Mouse (Mus musculus): ENCODE measurements at regions not wholly inside any gene's neighbourhood (a gene's known extent, or its start where the extent isn't known, plus 50 kb on each side); places are given as distances from the start of the nearest gene placed in this dataset.
A peak's percentile ranks its signal among the peaks of the same experiment; 100 is the strongest.

GRCm38 (mm10) chr14:31899906-31900305 lies 69.5 kb upstream of the Ankrd28 start:
- H3K4me3 ChIP-seq (ENCODE audit: insufficient read depth in 1 of 2, low read depth in 1 of 2, low read length in 2 of 2, poor library complexity in 1 of 2, severe bottlenecking in 1 of 2): peak overlapping the region in 1 of 2 experiments; percentile 21; a peak in 1 of 4 replicates
- TF ChIP-seq HCFC1 (IDR thresholded peaks at IDR 0.05; ENCODE audit: borderline replicate concordance, insufficient read depth, low read length) (no peak), ZC3H11A (IDR thresholded peaks at IDR 0.05; ENCODE audit: borderline replicate concordance, low read depth, low read length) (no peak), CHD2 (IDR thresholded peaks at IDR 0.05; ENCODE audit: low read depth, low read length) (0 out of 2 replicates have a peak, but pooled peaks have one; percentile 43), MAFK (IDR thresholded peaks at IDR 0.05; ENCODE audit: insufficient read depth, low read depth, low read length) (no peak), ZNF384 (IDR thresholded peaks at IDR 0.05; ENCODE audit: low read depth, low read length) (no peak)
- DNase-seq (ENCODE audit: low read depth, low spot score): peak; percentile 62
- no peak overlapping the region; the same call in 1 of the 2 replicates for H3K27ac ChIP-seq (ENCODE audit: insufficient read depth, low read depth, low read length, poor library complexity, severe bottlenecking)
- in situ Hi-C loops (cut with MboI; ENCODE audit: low sequenced_read_pairs in 2 of 2, unreplicated experiment in 2 of 2): no loop called here
- no peak overlapping the region for H3K9ac ChIP-seq (ENCODE audit: insufficient read depth, low read depth, low read length, poor library complexity, severe bottlenecking)
- no peaks in the 10 kb centered on the region for H3K36me3 ChIP-seq (ENCODE audit: control insufficient read depth, insufficient read depth, low read length, poor library complexity, severe bottlenecking)
- peaks cover 12 to 15% of the 10 kb centered on the region in 2 experiments; a peak in 3 of 4 replicates for H3K4me1 ChIP-seq (ENCODE audit: control insufficient read depth in 2 of 2, insufficient read depth in 2 of 2, low read length in 2 of 2, poor library complexity in 1 of 2)
- H3K9me3 ChIP-seq (ENCODE audit: control insufficient read depth, insufficient read depth, low read depth, low read length): no peaks in the 10 kb centered on the region

- DNase-seq (ENCODE audit: low read depth, low spot score): no peak
- peaks cover 12 to 15% of the 10 kb centered on the region in 2 experiments; a peak in 3 of 4 replicates for H3K4me1 ChIP-seq (ENCODE audit: control insufficient read depth in 2 of 2, insufficient read depth in 2 of 2, low read length in 2 of 2, poor library complexity in 1 of 2)
- H3K36me3 ChIP-seq (ENCODE audit: control insufficient read depth, insufficient read depth, low read length, poor library complexity, severe bottlenecking): no peaks in the 10 kb centered on the region
- no peak overlapping the region for H3K4me3 ChIP-seq (ENCODE audit: insufficient read depth in 1 of 2, low read depth in 1 of 2, low read length in 2 of 2, poor library complexity in 1 of 2, severe bottlenecking in 1 of 2)
- no peaks in the 10 kb centered on the region for H3K9me3 ChIP-seq (ENCODE audit: control insufficient read depth, insufficient read depth, low read depth, low read length)
- in situ Hi-C loops (cut with MboI; ENCODE audit: low sequenced_read_pairs in 2 of 2, unreplicated experiment in 2 of 2): no loop called here
- H3K27ac ChIP-seq (ENCODE audit: insufficient read depth, low read depth, low read length, poor library complexity, severe bottlenecking): no peak overlapping the region
- TF ChIP-seq MAFK (IDR thresholded peaks at IDR 0.05; ENCODE audit: insufficient read depth, low read depth, low read length) (no peak), HCFC1 (IDR thresholded peaks at IDR 0.05; ENCODE audit: borderline replicate concordance, insufficient read depth, low read length) (no peak), ZNF384 (IDR thresholded peaks at IDR 0.05; ENCODE audit: low read depth, low read length) (no peak), ZC3H11A (IDR thresholded peaks at IDR 0.05; ENCODE audit: borderline replicate concordance, low read depth, low read length) (no peak), CHD2 (IDR thresholded peaks at IDR 0.05; ENCODE audit: low read depth, low read length) (no peak)
- no peak overlapping the region for H3K9ac ChIP-seq (ENCODE audit: insufficient read depth, low read depth, low read length, poor library complexity, severe bottlenecking)
Measured at GRCm38 (mm10) chr14:31901901-31902300, 71.5 kb upstream of the Ankrd28 start.

- TF ChIP-seq ZNF384 (IDR thresholded peaks at IDR 0.05; ENCODE audit: low read depth, low read length): no peak
- no peak for TF ChIP-seq MAFK (IDR thresholded peaks at IDR 0.05; ENCODE audit: insufficient read depth, low read depth, low read length)
- TF ChIP-seq CHD2 (IDR thresholded peaks at IDR 0.05; ENCODE audit: low read depth, low read length): no peak
- no peak for TF ChIP-seq HCFC1 (IDR thresholded peaks at IDR 0.05; ENCODE audit: borderline replicate concordance, insufficient read depth, low read length)
- no peak for TF ChIP-seq ZC3H11A (IDR thresholded peaks at IDR 0.05; ENCODE audit: borderline replicate concordance, low read depth, low read length)
- in situ Hi-C loops (cut with MboI; ENCODE audit: low sequenced_read_pairs in 2 of 2, unreplicated experiment in 2 of 2): no loop called here
Measured at GRCm38 (mm10) chr14:31903664-31904063, 73.2 kb upstream of the Ankrd28 start.

GRCm38 (mm10) chr14:31908591-31908990 lies 78.1 kb upstream of the Ankrd28 start:
- DNase-seq (ENCODE audit: low read depth, low spot score): no peak

More at GRCm38 (mm10) chr14:31903664-31904063, 73.2 kb upstream of the Ankrd28 start:
- Histone ChIP-seq H3K36me3 (ENCODE audit: control insufficient read depth, insufficient read depth, low read length, poor library complexity, severe bottlenecking) (no peaks in the 10 kb centered on the region), H3K9me3 (ENCODE audit: control insufficient read depth, insufficient read depth, low read depth, low read length) (no peaks in the 10 kb centered on the region), H3K9ac (ENCODE audit: insufficient read depth, low read depth, low read length, poor library complexity, severe bottlenecking) (no peak overlapping the region), H3K4me1 (ENCODE audit: control insufficient read depth in 2 of 2, insufficient read depth in 2 of 2, low read length in 2 of 2, poor library complexity in 1 of 2) (peaks cover 14 to 15% of the 10 kb centered on the region in 2 experiments; a peak in 3 of 4 replicates), H3K27ac (ENCODE audit: insufficient read depth, low read depth, low read length, poor library complexity, severe bottlenecking) (no peak overlapping the region), H3K4me3 (ENCODE audit: insufficient read depth in 1 of 2, low read depth in 1 of 2, low read length in 2 of 2, poor library complexity in 1 of 2, severe bottlenecking in 1 of 2) (no peak overlapping the region)
- no peak for DNase-seq (ENCODE audit: low read depth, low spot score)

More at GRCm38 (mm10) chr14:31908591-31908990, 78.1 kb upstream of the Ankrd28 start:
- Histone ChIP-seq H3K4me1 (ENCODE audit: control insufficient read depth in 2 of 2, insufficient read depth in 2 of 2, low read length in 2 of 2, poor library complexity in 1 of 2) (0 out of 4 replicates have a peak, but pooled peaks cover 0 to 2% of the 10 kb centered on the region in 2 experiments), H3K36me3 (ENCODE audit: control insufficient read depth, insufficient read depth, low read length, poor library complexity, severe bottlenecking) (no peaks in the 10 kb centered on the region), H3K9ac (ENCODE audit: insufficient read depth, low read depth, low read length, poor library complexity, severe bottlenecking) (no peak overlapping the region), H3K27ac (ENCODE audit: insufficient read depth, low read depth, low read length, poor library complexity, severe bottlenecking) (no peak overlapping the region), H3K9me3 (ENCODE audit: control insufficient read depth, insufficient read depth, low read depth, low read length) (no peaks in the 10 kb centered on the region), H3K4me3 (ENCODE audit: insufficient read depth in 1 of 2, low read depth in 1 of 2, low read length in 2 of 2, poor library complexity in 1 of 2, severe bottlenecking in 1 of 2) (no peak overlapping the region)
- in situ Hi-C loops (cut with MboI; ENCODE audit: low sequenced_read_pairs in 2 of 2, unreplicated experiment in 2 of 2): no loop called here
- TF ChIP-seq CHD2 (IDR thresholded peaks at IDR 0.05; ENCODE audit: low read depth, low read length): no peak
- no peak for TF ChIP-seq ZC3H11A (IDR thresholded peaks at IDR 0.05; ENCODE audit: borderline replicate concordance, low read depth, low read length)
- TF ChIP-seq HCFC1 (IDR thresholded peaks at IDR 0.05; ENCODE audit: borderline replicate concordance, insufficient read depth, low read length): no peak
- TF ChIP-seq MAFK (IDR thresholded peaks at IDR 0.05; ENCODE audit: insufficient read depth, low read depth, low read length): no peak

Data from ES-E14 (cell line).